ENCODE assay signal across 26 mouse cellular contexts in the genomic region with DNA sequence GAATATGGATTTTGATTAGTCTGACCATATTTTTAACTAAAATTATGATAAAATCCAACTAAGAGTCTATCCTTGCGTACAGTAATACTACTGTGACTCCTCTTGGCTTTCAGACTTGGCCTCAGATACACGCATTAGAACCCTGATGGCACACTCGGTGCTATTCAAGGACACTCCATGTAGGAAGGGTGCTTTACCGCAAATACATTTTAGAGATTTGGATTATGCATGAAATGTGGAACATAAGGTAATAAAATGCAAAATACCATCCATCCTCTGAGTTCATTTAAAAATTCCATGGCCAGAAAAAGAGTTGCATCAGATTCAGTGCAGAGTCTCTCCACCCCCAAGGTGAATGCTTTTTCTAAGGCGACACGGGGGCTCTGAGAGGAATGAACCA.
A peak's percentile ranks its signal among the peaks of the same experiment; 100 is the strongest.
DNase-seq lines count a peak whose midpoint lies in the region; ATAC-seq and TF ChIP-seq lines count a peak whose summit lies in the region.
"Had no signal": no experiment of that assay in that cellular context is flagged by ENCODE, and none has a peak within 500 bp of the region (broad histone marks: within the 10 kb centered on the region; RNA-seq: fewer than 3 reads in every experiment).

No protein-coding gene starts in this region.

- intact Hi-C loops in left cerebral cortex, adult 2 months (cut with DNase I): loop anchor here (5.0 kb wide), 3 partner anchors 86 to 339 kb away; a partner anchor contains a TSS
- intact Hi-C loops in heart, postnatal 10 days (cut with DNase I): no loop called here

- no peaks in the 10 kb centered on the region for H3K36me3 ChIP-seq in kidney, embryonic 15.5 days
- H3K36me3 ChIP-seq: embryonic facial prominence, embryonic 12.5 days; embryonic facial prominence, embryonic 15.5 days; forebrain, embryonic 12.5 days; forebrain, embryonic 15.5 days had no signal

- peaks cover 3% of the 10 kb centered on the region; the same call in 1 of the 2 replicates for H3K4me1 ChIP-seq in kidney, embryonic 15.5 days
- peaks cover 3% of the 10 kb centered on the region for H3K4me1 ChIP-seq in embryonic fibroblast, embryonic 13.5 days (ENCODE audit: control insufficient read depth, insufficient read depth, low read length)
- H3K4me1 ChIP-seq: embryonic facial prominence, embryonic 12.5 days; embryonic facial prominence, embryonic 15.5 days; forebrain, embryonic 12.5 days; forebrain, embryonic 15.5 days had no signal

- H3K9me3 ChIP-seq in kidney, embryonic 15.5 days (replicated peaks): no peaks in the 10 kb centered on the region
- H3K9me3 ChIP-seq: embryonic facial prominence, embryonic 12.5 days; embryonic facial prominence, embryonic 15.5 days; forebrain, embryonic 12.5 days; forebrain, embryonic 15.5 days had no signal

- H3K27me3 ChIP-seq in kidney, embryonic 15.5 days: no peaks in the 10 kb centered on the region
- H3K27me3 ChIP-seq: embryonic facial prominence, embryonic 12.5 days; embryonic facial prominence, embryonic 15.5 days; forebrain, embryonic 12.5 days; forebrain, embryonic 15.5 days had no signal

- H3K4me2 ChIP-seq in kidney, embryonic 15.5 days: no peak overlapping the region
- H3K4me2 ChIP-seq: embryonic facial prominence, embryonic 12.5 days; embryonic facial prominence, embryonic 15.5 days; forebrain, embryonic 12.5 days; forebrain, embryonic 15.5 days; heart, embryonic 11.5 days; hindbrain, embryonic 14.5 days had no signal

- no peak for TF ChIP-seq CTCF in left cerebral cortex, adult 2 months (IDR thresholded peaks at IDR 0.05)
- no peak for TF ChIP-seq CTCF in embryonic fibroblast, embryonic 13.5 days (IDR thresholded peaks at IDR 0.05; ENCODE audit: borderline replicate concordance, insufficient read depth, low read length)

- no peak overlapping the region for H3K9ac ChIP-seq in kidney, embryonic 15.5 days
- H3K9ac ChIP-seq: embryonic facial prominence, embryonic 12.5 days; embryonic facial prominence, embryonic 15.5 days; forebrain, embryonic 12.5 days; forebrain, embryonic 15.5 days; hindbrain, embryonic 14.5 days had no signal

- no peak for TF ChIP-seq POLR2A in embryonic fibroblast, embryonic 13.5 days (IDR thresholded peaks at IDR 0.05; ENCODE audit: low read depth, low read length)

- peak overlapping the region; percentile 75 for H3K27ac ChIP-seq in kidney, embryonic 15.5 days
- H3K27ac ChIP-seq in left cerebral cortex, adult 2 months: peak overlapping the region; percentile 78
- H3K27ac ChIP-seq in embryonic fibroblast, embryonic 13.5 days (ENCODE audit: insufficient read depth, low read length): peak overlapping the region; percentile 93
- H3K27ac ChIP-seq: embryonic facial prominence, embryonic 12.5 days; embryonic facial prominence, embryonic 15.5 days; forebrain, embryonic 12.5 days; forebrain, embryonic 15.5 days; gastrocnemius, adult 2 months; hindbrain, embryonic 14.5 days; hindbrain, postnatal 0 days had no signal

- H3K4me3 ChIP-seq in kidney, embryonic 15.5 days (replicated peaks): no peak overlapping the region
- no peak overlapping the region for H3K4me3 ChIP-seq in left cerebral cortex, adult 2 months
- H3K4me3 ChIP-seq in embryonic fibroblast, embryonic 13.5 days (ENCODE audit: insufficient read depth, low read length): no peak overlapping the region
- H3K4me3 ChIP-seq: embryonic facial prominence, embryonic 12.5 days; embryonic facial prominence, embryonic 15.5 days; erythroblast, embryonic 14.5 days; forebrain, embryonic 12.5 days; forebrain, embryonic 15.5 days; gastrocnemius, adult 2 months had no signal

- WGBS in kidney, embryonic 15.5 days: 86% methylated on average over 6 of the region's 6 CpGs

- DNase-seq in kidney, adult 11 months: no peak
- no peak for DNase-seq in left cerebral cortex, adult 2 months (ENCODE audit: extremely low spot score in 1 of 2, low spot score in 2 of 2)
- no peak for DNase-seq in left cerebral cortex, adult 8-10 months (ENCODE audit: low spot score in 2 of 2)
- DNase-seq in cerebellum, adult 9-10 months: no peak
- no peak for DNase-seq in heart, postnatal 10 days
- DNase-seq: adrenal gland, adult 2 months; adrenal gland, postnatal 14 days; cerebellum, adult 11-12 months; cerebellum, adult 8-10 months; cerebellum, postnatal 14 days; gastrocnemius, adult 2 months; gastrocnemius, postnatal 14 days; heart, adult 11 months; heart, postnatal 4 days had no signal

- no peak for ATAC-seq in kidney, embryonic 15.5 days (replicated peaks; ENCODE audit: low FRiP score)
- ATAC-seq: CD4-positive, CD25-positive, alpha-beta regulatory T cell, adult 4 months; forebrain, embryonic 15.5 days; hindbrain, postnatal 0 days; inflammation-experienced regulatory T-cells, adult 6 months had no signal
